Mouse (Mus musculus) midbrain, embryonic 13.5 days (tissue): ENCODE measurements around the gene Pde9a. TPM values are rescaled to one million over a fixed set of nuclear protein-coding genes. Genes with fewer than 3 reads are reported as not detected.
"Not testable (repeated sequence)": the region's sequence is repeated elsewhere in the genome, so short reads cannot be mapped to it uniquely, and the experiment has no call there.

Source experiments
- ATAC-seq: fragments of 200-750 bp; cut with Nextera tagmentation; 2 replicates; pipeline ENCODE4 v1.8.0; 2017; ENCODE audit warnings: mild to moderate bottlenecking, moderate TSS enrichment, moderate library complexity
- H3K27ac ChIP-seq: fragments of 300-500 bp; sonication (generic); 2 replicates; pipeline ENCODE4 v1.5.1; 2015; ENCODE audit warnings: inconsistent platforms, mild to moderate bottlenecking, moderate library complexity
- H3K27me3 ChIP-seq: fragments of 300-500 bp; sonication (generic); 2 replicates; pipeline ENCODE4 v1.6.1; 2015; ENCODE audit warnings: mild to moderate bottlenecking, inconsistent platforms
- H3K36me3 ChIP-seq: fragments of 300-500 bp; sonication (generic); 2 replicates; pipeline ENCODE4 v1.6.1; 2015; ENCODE audit warnings: mild to moderate bottlenecking, inconsistent platforms
- H3K4me1 ChIP-seq: fragments of 300-500 bp; sonication (generic); replicated peaks from 2 replicates; pipeline ENCODE4 v1.6.1; 2015; ENCODE audit warnings: inconsistent platforms
- H3K4me2 ChIP-seq: fragments of 300-500 bp; sonication (generic); replicated peaks from 2 replicates; pipeline ENCODE4 v1.6.1; 2015; ENCODE audit warnings: moderate library complexity, mild to moderate bottlenecking, inconsistent platforms
- H3K4me3 ChIP-seq: fragments of 300-500 bp; sonication (generic); replicated peaks from 2 replicates; pipeline ENCODE4 v1.5.1; 2015; ENCODE audit warnings: mild to moderate bottlenecking, inconsistent platforms
- H3K9ac ChIP-seq: fragments of 300-500 bp; sonication (generic); replicated peaks from 2 replicates; pipeline ENCODE4 v1.6.1; 2015; ENCODE audit warnings: mild to moderate bottlenecking, inconsistent platforms
- H3K9me3 ChIP-seq: fragments of 300-500 bp; sonication (generic); 2 replicates; pipeline ENCODE4 v1.6.1; 2016; ENCODE audit warnings: mild to moderate bottlenecking, inconsistent platforms
- WGBS: fragments of 180-500 bp; shearing (Covaris S2); methylation state at CpG from one replicate; pipeline ENCODE4 v1.1.7; 2015; 5-methylcytosine and 5-hydroxymethylcytosine counted together
- polyA plus RNA-seq: library from polyadenylated mRNA; unstranded; fragments of >200 nt; fragmentation: Nextera tagmentation; extraction: Ambion mirVana; gene quantifications from 2 replicates; pipeline ENCODE4 v1.2.1, GENCODE M21; 2015

The Pde9a gene
- polyA plus RNA-seq = 42.0 and 46.2 TPM in 2 replicates

DNA sequence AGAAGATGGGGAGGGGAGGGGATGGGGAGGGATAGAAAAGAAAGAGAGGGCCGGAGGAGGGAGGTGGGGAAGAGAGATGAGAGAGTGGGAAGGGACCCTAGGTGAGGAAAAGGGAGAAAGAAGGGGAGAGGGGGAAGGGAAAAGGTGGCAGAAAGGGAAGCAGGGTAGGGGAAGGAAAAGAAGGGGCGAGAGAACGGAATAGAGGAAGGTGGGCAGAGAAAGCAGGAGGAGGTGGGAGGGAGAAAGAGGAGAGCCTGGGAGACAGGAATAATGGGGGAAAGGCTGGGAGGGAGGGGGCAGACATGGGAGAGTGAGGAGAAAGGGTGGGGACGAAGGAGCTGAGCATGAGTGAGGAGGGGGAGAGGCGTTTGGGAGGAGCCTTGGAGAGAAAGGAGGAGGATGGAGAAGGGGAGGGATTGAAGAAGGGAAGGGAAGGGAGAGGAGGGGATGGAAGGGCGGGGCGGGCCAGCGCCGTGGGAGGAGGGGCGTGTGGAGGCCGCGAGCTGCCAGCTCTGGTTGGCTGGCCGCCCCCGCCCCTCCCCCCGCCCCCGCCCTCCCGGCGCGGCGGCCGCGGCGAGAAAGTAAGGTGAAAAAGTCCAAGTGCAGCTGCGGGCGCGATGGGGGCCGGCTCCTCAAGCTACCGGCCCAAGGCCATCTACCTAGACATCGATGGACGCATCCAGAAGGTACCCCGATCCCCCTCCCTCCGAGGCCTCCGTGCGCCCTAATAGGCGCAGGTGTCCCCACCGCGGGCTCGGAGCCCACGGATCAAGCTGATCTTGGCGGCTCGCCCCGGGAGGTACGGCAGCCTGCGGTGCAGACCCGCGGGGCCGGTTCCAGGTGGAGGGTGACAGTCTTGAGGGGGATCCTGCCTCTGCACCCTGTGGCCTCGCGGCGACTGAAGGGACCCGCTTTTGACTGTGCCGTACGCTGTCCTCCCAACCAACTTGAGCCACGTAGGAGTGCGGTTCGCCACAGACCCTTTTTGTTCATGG, at the start of gene Pde9a:
TSS of gene Pde9a (plus strand) at position 540 of the 995 bp plus-strand sequence.
- no peaks in the 10 kb centered on the region for H3K9me3 ChIP-seq
- peak within 1 kb of the TSS; percentile 87 for H3K4me3 ChIP-seq
- no peaks in the 10 kb centered on the region for H3K27me3 ChIP-seq
- H3K4me1 ChIP-seq = peaks cover 55% of the 10 kb centered on the region
- peak within 1 kb of the TSS; percentile 80 for H3K9ac ChIP-seq
- H3K36me3 ChIP-seq = no peaks in the 10 kb centered on the region
- ATAC-seq = peak; percentile 85
- H3K4me2 ChIP-seq = peak within 1 kb of the TSS; percentile 81
- under 1% methylated on average over 26 of the region's 56 CpGs for WGBS
- peak within 1 kb of the TSS; percentile 83 for H3K27ac ChIP-seq

DNA sequence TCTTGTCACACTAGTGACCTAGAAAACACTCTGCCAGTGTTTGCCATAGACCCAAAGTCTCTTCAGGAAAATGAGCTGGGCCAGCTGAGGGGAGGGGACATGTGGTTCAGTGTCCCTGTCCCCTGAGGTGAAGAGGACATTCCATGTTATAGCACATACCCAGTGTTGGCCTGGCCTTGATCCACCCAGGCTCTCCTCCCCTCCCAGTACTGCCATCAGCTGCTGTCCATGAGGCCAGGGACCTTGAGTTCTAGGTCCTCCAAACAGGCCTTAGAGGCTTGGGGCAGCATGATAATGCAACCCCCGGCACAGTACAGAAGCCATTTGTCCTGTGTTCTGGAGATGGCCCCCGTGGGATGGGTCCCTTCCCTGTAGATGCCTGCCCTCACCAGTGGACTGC, 46.2 kb upstream of the Pde9a start:
- no peak overlapping the region for H3K4me3 ChIP-seq
- H3K27ac ChIP-seq = no peak overlapping the region
- H3K9ac ChIP-seq = no peak overlapping the region
- 84% methylated on average over 2 of the region's 2 CpGs for WGBS
- H3K9me3 ChIP-seq = no peaks in the 10 kb centered on the region
- peaks cover 8% of the 10 kb centered on the region; the same call in 1 of the 2 replicates for H3K36me3 ChIP-seq
- peaks cover 5% of the 10 kb centered on the region for H3K4me1 ChIP-seq
- no peak for ATAC-seq
- no peaks in the 10 kb centered on the region for H3K27me3 ChIP-seq
- H3K4me2 ChIP-seq = no peak overlapping the region

DNA sequence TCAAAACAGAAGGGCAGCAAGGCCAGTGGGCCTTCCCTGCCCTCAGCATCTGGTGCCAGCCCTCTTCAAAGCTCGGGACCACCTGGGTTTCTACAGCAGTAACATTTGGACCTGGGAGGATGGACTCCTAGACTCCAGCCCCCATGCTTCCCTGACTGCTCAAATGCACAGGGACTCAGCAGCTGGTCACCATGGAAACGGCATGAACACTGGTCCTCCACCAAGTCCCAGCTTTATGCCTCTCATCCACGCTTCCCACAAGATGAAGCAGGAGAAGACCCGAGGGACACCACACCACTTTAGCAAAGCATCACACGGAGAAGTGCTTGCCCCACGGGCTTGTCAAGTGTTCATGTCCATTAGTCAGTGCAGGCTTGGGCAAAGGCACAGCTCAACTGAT, 43.8 kb upstream of the Pde9a start:
- Histone ChIP-seq H3K27ac (no peak overlapping the region), H3K36me3 (peaks cover 8% of the 10 kb centered on the region; the same call in 1 of the 2 replicates), H3K9me3 (no peaks in the 10 kb centered on the region), H3K4me3 (no peak overlapping the region), H3K4me1 (peaks cover 5% of the 10 kb centered on the region), H3K4me2 (no peak overlapping the region), H3K9ac (no peak overlapping the region), H3K27me3 (no peaks in the 10 kb centered on the region)
- 58% methylated on average over 6 of the region's 6 CpGs for WGBS
- 0 out of 2 replicates have a peak, but pooled peaks have one; percentile 43 for ATAC-seq

DNA sequence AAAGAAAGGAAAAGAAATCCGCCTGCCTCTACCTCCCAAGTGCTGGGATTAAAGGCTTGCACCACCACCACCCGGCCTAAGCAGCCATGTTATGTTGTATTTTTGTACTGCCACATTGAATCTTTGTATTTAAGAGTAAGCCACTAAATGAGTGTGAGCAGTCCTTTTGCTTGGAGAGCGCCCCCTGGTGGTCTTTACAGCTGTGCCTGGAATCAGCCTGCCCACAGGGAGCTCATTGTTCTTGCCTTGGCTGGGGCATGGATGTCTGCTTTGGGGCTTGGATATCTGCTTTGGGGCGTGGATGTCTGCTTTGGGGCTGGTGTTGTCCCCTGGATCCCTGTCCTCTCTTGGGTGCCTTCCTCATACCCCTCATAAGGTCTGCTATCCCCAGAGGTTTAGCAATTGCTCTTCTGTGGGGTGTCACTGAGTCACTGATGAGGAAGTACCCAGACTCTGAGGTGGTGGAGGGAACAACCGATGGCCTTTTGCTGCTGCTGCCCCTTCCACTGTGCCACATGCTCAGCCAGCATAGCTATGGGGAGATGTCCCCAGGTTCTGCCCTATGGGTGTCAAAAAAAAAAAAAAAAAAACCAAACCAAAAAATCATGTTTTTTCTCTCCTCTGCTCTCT, 41.7 kb upstream of the Pde9a start:
- 48% methylated on average over 5 of the region's 5 CpGs for WGBS
- no peak overlapping the region for H3K27ac ChIP-seq
- H3K9me3 ChIP-seq = no peaks in the 10 kb centered on the region
- H3K9ac ChIP-seq = no peak overlapping the region
- no peak overlapping the region for H3K4me2 ChIP-seq
- no peaks in the 10 kb centered on the region for H3K27me3 ChIP-seq
- no peak for ATAC-seq
- H3K4me1 ChIP-seq = peaks cover 5% of the 10 kb centered on the region
- peaks cover 9% of the 10 kb centered on the region; the same call in 1 of the 2 replicates for H3K36me3 ChIP-seq
- no peak overlapping the region for H3K4me3 ChIP-seq

DNA sequence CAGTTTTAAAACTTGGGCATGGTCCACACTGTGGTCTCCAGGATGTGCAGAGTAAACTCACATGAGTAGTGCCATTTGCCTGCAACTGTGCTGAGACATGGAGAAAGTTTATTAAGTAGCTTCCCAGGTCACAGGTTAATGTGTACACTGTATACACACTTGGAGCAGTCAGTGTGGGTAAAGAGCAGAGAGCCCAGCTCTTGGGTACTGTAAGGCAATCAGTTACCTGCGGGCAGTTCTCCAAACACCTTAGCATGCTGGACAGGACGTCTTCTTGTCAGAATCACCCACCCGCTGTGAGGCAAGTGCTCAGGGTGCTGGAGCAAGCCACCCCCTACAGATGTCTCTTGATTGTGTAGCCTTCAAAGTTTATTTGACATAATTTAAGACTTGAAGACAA, 41.2 kb upstream of the Pde9a start:
- Histone ChIP-seq H3K4me2 (no peak overlapping the region), H3K9ac (no peak overlapping the region), H3K4me1 (peaks cover 5% of the 10 kb centered on the region), H3K9me3 (no peaks in the 10 kb centered on the region), H3K36me3 (peaks cover 14% of the 10 kb centered on the region), H3K4me3 (no peak overlapping the region), H3K27ac (no peak overlapping the region), H3K27me3 (no peaks in the 10 kb centered on the region)
- no peak for ATAC-seq
- WGBS = 88% methylated on average over 3 of the region's 3 CpGs

DNA sequence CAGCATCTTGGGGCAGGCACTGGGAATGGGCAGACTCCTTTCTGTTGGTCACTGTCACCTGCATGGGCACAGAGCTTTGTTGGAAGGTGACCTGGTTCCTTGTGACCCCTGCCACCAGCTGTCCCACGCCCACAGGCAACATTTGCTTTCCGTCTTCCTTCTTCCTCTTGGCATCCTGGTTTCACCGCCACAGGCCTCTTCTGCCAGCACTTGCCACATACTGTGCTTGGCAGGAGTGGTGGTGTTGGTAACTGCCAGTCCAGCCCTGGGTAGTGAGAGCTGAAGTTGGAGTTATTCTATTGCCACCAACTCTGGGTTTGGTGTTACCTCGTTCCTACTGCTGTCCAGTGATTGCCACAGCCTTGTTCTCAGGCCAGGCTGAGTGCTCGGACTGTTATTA, 37.9 kb upstream of the Pde9a start:
- Histone ChIP-seq H3K9me3 (no peaks in the 10 kb centered on the region), H3K4me2 (no peak overlapping the region), H3K9ac (no peak overlapping the region), H3K27me3 (no peaks in the 10 kb centered on the region), H3K4me3 (no peak overlapping the region), H3K36me3 (peaks cover 10% of the 10 kb centered on the region), H3K27ac (no peak overlapping the region), H3K4me1 (peaks cover 10% of the 10 kb centered on the region)
- WGBS = 74% methylated on average over 5 of the region's 5 CpGs
- no peak for ATAC-seq

DNA sequence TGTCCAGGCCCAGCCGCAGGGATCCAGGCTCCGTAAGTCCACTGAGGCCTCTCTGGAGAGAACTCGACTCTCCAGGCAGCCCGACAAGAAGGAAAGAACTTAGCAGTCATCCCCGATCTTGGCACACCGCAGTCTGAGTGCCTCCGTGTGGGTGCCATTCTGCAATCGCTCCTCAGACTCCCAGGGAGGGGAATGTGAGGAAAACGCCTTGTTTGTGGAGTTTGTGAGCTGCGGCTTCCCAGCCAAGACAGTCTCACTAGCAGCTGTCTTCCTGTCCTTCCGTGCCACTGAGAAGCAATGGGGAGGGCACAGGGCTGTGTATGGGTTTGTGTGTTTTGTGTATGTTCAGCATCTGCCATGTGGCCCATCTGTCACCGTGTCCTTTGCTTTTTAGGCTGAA, 36.6 kb upstream of the Pde9a start:
- Histone ChIP-seq H3K4me2 (no peak overlapping the region), H3K9me3 (no peaks in the 10 kb centered on the region), H3K4me1 (peaks cover 10% of the 10 kb centered on the region), H3K27me3 (no peaks in the 10 kb centered on the region), H3K4me3 (no peak overlapping the region), H3K9ac (no peak overlapping the region), H3K27ac (no peak overlapping the region), H3K36me3 (peaks cover 10% of the 10 kb centered on the region)
- ATAC-seq = no peak
- 83% methylated on average over 12 of the region's 12 CpGs for WGBS

DNA sequence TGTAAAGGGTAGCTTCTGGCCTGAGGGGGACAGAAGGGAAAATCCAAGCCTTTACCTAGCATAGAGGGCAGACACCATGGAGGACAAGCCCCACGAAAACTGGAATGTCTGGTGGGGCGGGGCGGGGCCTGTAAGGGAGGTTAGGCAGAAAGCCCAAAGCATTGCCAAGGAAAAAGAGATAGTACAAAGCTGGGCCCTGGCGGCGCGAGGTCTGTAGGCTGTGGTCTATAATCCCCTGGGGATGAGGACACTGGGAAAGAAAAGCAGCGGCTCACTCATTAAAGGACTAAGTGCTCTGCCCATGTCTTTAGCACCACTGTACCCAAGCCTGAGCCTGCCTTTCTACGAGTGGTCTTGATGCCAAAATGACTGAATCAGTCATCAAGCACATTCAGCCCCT, 34.0 kb upstream of the Pde9a start:
- peaks cover 10% of the 10 kb centered on the region for H3K36me3 ChIP-seq
- H3K9me3 ChIP-seq = no peaks in the 10 kb centered on the region
- H3K9ac ChIP-seq = no peak overlapping the region; the same call in 1 of the 2 replicates
- no peak overlapping the region for H3K4me2 ChIP-seq
- WGBS = 36% methylated on average over 8 of the region's 8 CpGs
- H3K27me3 ChIP-seq = no peaks in the 10 kb centered on the region
- no peak overlapping the region for H3K4me3 ChIP-seq
- peaks cover 22% of the 10 kb centered on the region for H3K4me1 ChIP-seq
- ATAC-seq = 0 out of 2 replicates have a peak, but pooled peaks have one; percentile 14
- no peak overlapping the region for H3K27ac ChIP-seq

DNA sequence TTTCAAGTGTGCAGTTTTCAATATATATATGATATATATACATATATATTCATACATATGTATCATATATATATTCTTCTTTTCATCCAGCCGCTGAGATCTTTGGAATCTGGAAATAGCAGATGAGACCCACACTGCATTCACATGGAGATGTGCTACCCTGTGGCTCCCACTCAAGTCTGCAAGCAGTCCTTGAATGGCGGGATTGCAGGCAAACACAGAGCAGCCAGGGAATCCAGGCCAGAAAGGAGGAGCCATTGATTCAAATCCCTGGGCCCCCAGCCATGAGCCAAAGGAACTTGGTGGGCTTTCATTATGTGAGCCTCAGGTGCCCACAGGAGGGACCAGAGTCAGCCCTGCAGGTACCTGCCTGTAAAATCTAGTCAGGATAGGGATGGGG, 32.8 kb upstream of the Pde9a start:
- Histone ChIP-seq H3K27me3 (no peaks in the 10 kb centered on the region), H3K4me3 (no peak overlapping the region), H3K9me3 (no peaks in the 10 kb centered on the region), H3K27ac (no peak overlapping the region), H3K36me3 (peaks cover 10% of the 10 kb centered on the region), H3K4me2 (no peak overlapping the region), H3K4me1 (peaks cover 22% of the 10 kb centered on the region), H3K9ac (no peak overlapping the region)
- WGBS = 83% methylated on average over 2 of the region's 2 CpGs
- ATAC-seq = no peak

DNA sequence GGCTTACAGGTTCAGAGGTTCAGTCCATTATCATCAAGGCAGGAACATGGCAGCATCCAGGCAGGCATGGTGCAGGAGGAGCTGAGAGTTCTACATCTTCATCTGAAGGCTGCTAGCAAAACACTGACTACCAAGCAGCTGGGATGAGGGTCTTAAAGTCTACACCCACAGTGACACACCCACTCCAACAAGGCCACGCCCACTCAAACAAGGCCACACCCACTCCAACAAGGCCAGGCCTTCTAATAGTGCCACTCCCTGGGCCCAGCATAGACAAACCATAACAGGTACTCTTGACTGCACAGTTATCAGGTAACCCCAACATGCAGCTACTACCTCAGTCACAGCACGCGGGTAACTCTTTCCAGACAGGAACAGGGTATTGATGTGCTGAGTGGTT, 31.3 kb upstream of the Pde9a start:
- H3K36me3 ChIP-seq, H3K9ac ChIP-seq, H3K4me2 ChIP-seq, H3K27me3 ChIP-seq, H3K9me3 ChIP-seq, ATAC-seq, H3K4me3 ChIP-seq, H3K27ac ChIP-seq: not testable (repeated sequence)
- peaks cover 22% of the 10 kb centered on the region for H3K4me1 ChIP-seq
- WGBS = 77% methylated on average over 3 of the region's 3 CpGs

DNA sequence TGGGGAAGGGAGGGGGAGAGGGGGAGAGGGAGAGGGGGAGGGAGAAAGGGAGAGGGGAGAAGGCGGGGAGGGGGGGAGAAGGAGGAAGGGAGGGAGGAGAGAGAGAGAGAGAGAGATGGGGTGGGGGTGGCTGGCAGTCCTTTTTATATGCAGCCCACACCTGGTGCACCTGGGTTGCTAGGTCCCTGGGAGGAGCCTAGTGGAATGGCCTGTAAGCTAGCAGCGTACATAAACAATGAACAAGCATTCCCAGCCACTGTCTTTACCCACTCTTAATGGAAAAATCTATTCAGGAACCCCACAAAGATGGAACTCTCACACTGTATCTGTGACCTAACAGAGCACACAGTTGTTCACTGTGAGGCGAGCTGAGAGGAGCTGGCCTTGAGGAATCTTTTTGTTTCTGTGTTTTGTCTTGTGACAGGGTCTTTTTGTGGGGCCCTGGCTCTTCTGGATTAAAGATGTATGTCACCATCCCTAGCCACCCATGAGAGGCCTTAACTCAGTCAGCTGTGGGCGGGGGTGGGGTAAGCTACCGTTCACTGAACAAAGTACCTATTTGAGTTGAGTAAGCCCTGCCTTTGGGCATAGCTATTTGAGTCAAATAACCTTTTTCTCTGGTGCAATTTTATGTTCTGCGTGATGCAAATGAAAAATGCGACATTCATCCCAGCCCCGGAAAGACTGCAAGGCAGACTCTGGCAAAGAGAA, 30.1 kb upstream of the Pde9a start:
- Histone ChIP-seq H3K4me1 (peaks cover 22% of the 10 kb centered on the region), H3K27me3 (no peaks in the 10 kb centered on the region), H3K9ac (0 out of 2 replicates have a peak overlapping the region, but pooled peaks have one; percentile 5), H3K36me3 (no peaks in the 10 kb centered on the region), H3K4me3 (no peak overlapping the region), H3K9me3 (no peaks in the 10 kb centered on the region), H3K4me2 (no peak overlapping the region), H3K27ac (peak overlapping the region; percentile 59)
- WGBS = 26% methylated on average over 7 of the region's 8 CpGs
- ATAC-seq = peak; percentile 34; the same call in 1 of the 2 replicates
